Mouse (Mus musculus): ENCODE data around the gene G3bp1.

GRCm38 (mm10) chr11:55423756-55424155 lies 45.7 kb upstream of the G3bp1 start:
- TF ChIP-seq CTCF (conservative IDR thresholded peaks at IDR 0.05; ENCODE audit: insufficient read depth, insufficient read length, low read depth, low read length), result no peak
- no peak for TF ChIP-seq POLR2A (IDR thresholded peaks at IDR 0.05; ENCODE audit: low read depth, low read length)

Measured in kidney, adult 2 months (tissue).